Mouse (Mus musculus): ENCODE data around the gene 3300002I08Rik. TPM values are rescaled to one million over a fixed set of nuclear protein-coding genes. Genes with fewer than 3 reads are reported as not detected.
"Not testable (repeated sequence)": the region's sequence is repeated elsewhere in the genome, so short reads cannot be mapped to it uniquely, and the experiment has no call there.

Gene 3300002I08Rik
- total RNA-seq (2021) = 1 to 10 TPM; 8.6 to 9.5 TPM

DNA sequence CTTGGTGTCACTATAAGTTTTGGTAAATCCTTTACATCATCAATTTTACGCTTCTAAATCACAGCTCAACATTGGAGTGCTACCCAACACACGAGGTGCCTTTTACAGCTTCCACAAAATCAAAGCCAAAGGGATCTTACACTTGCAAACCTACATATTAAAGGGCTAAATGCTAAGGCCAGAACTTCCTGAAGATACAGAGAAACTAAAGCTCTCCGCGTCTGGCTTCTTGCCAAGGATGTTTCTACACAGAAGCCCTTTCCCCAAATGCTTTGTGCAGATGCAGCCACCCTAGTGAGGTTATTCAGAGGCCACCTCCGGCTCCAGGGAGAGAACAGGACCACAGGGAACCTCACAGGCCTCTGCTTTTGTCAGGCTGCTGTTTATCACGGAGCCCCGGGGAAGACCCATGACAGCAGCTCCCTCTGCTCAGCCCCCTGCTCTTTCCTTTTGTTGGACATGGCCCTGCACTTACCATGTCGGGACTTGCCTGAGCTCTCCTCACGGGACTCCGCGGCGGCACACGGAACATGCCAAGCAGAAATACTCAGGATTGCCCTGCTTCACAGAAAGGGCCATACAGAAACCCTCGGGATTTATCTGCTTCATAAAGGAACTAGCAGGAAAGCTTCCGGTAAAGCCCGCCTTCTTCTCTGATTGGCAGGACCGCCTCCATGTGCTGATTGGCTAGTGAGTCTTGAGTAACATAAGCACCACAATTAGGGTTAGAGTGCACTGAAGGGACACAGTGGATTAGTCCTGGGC is at the start of gene 3300002I08Rik:
Gene 3300002I08Rik, minus strand, starts transcription at position 653 of the 765 bp plus-strand sequence.
- DNase-seq (ENCODE audit: low spot score in 2 of 2) = peak; percentile 80 to 87
- intact Hi-C loops (cut with DNase I) = loop anchor here (5.0 kb wide), 1 partner anchor 50 kb away; no protein-coding TSS in a partner anchor

DNA sequence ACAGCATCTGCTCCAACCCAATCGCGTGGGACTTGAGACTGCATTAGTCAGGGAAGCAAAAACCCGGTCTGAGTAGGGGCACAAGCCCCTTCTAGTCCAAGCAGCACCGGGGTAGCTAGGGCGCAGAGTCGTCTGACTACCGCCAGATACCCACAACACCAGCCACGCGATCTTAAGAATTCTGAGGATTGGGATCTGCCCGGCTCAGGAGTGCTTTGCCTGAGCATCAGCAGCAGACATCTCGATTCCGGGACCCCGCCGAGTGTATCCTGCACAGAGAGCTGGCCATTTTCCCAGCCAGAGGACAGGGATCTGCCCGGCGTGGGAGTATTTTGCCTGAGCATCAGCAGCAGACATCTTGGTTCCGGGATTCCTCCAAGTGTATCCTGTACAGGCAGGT is 49.6 kb upstream of the 3300002I08Rik start:
- intact Hi-C loops (cut with DNase I) = not testable (repeated sequence)

DNA sequence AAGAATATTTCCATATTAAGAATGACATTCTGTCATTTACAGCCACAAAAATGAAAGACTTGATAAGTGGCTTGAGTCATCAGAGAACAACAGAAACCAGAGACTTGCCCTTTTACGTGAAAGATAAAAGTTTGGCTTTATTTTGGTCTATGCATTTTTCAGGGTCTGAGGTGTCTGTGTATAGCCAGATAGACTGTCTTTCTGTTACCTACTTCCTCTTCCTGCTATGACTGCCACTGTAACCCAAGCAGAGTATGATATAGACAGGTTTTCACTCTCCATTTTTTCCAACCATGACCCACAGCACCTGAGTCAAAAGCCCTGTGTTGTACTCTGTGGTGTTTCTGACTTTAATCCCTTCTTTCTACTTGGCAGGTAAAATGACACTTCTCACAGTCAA is 27.6 kb upstream of the 3300002I08Rik start:
- intact Hi-C loops (cut with DNase I) = no loop called here
- no peak for DNase-seq (ENCODE audit: low spot score in 2 of 2)

More for the DNA sequence above, 49.6 kb upstream of the 3300002I08Rik start:
- not testable (repeated sequence) for DNase-seq (ENCODE audit: low spot score in 2 of 2)

DNA sequence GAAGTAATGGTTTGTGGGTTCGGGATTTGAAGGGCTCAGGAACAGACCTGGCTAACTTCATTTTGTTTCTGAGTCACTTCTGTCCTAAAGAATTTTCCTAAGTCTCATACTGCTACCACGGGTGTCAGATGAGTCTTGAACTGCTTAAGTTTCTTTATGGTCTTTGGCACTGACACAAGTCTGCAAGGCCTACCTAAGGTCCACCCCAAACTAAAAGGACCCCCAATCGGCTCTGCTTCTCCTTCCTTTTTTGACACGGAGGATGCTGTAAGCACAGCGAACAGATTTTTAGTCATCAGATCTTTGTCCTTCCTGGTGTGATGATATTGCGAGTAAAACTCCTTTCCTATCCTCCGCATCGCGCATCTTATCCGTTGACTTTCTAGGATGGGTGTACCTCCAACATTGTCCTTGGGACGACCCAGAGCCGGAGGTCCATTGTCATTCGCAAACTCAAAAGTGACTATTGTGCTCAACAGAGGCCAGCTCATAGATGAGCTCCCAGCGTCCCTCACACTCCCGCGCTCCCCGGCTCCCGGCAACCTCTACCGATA is 23.1 kb upstream of the 3300002I08Rik start:
- DNase-seq (ENCODE audit: low spot score in 2 of 2); intact Hi-C loops (cut with DNase I): not testable (repeated sequence)

DNA sequence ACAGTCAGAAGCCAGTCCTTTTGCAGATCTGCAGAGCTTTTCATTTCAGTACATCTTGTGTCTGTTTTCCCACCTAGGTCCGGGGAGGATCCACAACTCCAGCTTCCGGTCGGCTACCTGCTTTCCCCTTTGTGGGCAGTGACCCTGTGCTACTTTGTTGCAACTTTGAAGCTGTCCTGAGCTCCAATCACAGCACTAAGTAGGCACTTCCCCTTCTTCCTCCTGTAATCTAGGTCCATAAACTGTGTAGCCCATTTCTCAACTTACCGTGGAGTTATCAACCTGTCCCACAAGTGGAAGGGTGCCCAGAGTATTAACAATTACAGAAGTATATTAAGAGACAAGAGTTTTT is 289 bp upstream of the 3300002I08Rik start:
- intact Hi-C loops (cut with DNase I) = loop anchor here (5.0 kb wide), 1 partner anchor 51 kb away; no protein-coding TSS in a partner anchor
- no peak for DNase-seq (ENCODE audit: low spot score in 2 of 2)

DNA sequence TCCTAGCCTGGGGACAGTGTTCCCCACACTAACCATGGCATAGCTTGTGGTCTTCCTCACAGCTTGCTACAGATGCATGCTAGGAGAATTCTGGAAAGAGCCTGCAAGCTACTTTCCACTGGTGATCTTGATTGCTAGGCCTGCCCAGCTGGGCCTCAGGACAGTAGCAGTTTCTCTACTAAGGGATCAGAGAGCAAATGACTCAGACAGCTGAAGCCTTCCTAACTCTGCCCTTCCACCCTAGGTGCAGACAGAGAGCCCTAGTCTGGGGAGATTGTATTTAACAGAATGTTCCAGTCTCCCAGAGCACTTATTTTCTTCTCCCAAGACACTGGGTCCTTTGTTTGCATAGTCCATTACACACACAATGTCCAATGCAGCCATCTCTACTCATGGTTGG is 5.4 kb downstream of the 3300002I08Rik start:
- DNase-seq (ENCODE audit: low spot score in 2 of 2); intact Hi-C loops (cut with DNase I): not testable (repeated sequence)

DNA sequence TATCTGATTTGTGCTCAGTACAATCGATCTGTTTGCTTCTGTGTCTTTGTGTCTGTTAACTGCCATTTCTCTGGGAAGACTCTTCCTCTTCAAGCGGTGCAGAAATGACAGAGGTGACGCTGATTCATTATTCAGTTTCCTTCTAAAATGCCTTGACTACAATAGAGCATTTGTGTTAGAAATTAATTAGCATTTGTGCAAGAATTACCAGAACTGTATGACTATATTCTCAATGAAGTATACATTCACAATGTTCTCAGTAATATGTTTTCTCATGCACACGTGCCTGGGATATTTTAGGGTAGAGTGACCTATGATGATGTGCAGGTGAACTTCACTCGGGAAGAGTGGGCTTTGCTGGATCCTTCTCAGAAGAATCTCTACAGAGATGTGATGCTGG is 39.2 kb downstream of the 3300002I08Rik start, which contains the start of gene Gm10130:
Gene Gm10130, plus strand, starts transcription at position 301 of the 400 bp plus-strand sequence.
- DNase-seq (ENCODE audit: low spot score in 2 of 2) = no peak
- intact Hi-C loops (cut with DNase I) = loop anchor here (10.0 kb wide), 1 partner anchor 79 kb away; no protein-coding TSS in a partner anchor

DNA sequence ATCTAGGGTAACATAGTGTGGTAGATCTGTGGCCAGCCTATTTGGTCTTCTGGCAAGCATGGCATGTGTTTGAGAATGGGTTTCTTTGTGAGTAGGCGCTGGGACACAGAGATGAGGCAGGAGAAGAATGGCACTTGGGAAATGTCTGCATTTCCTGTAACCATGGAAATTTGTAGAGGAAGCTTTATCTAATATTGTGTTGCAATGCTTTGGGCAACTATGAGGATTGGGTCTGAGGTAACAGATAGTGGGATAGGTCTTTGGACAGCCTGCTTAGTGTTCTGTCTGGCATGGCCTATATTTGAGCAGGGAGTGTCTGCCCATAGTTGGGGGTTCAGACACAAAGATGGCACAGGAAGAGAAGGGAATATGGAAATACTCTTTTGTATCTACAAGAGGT is 43.6 kb downstream of the 3300002I08Rik start:
- intact Hi-C loops (cut with DNase I) = no loop called here
- DNase-seq (ENCODE audit: low spot score in 2 of 2) = no peak

DNA sequence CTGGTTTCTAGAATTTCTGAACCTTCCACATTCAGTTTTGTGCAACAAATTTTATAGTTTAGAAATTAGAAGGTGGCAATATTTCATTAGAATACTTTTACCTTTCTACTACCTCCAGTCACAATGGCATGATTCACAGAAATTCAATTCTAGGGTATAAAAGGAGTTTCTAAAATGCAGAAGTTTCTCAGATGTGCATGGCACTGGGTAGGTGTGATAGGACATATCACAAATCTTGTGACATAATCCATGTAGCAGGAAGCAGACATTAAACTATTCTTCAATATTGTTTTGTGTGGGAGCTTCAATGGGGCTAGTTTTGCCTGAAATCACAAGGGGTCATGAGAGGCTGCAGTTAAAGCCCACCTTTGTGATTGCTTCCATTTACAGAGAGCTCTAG is 46.4 kb downstream of the 3300002I08Rik start:
- DNase-seq (ENCODE audit: low spot score in 2 of 2) = no peak
- intact Hi-C loops (cut with DNase I) = no loop called here

DNA sequence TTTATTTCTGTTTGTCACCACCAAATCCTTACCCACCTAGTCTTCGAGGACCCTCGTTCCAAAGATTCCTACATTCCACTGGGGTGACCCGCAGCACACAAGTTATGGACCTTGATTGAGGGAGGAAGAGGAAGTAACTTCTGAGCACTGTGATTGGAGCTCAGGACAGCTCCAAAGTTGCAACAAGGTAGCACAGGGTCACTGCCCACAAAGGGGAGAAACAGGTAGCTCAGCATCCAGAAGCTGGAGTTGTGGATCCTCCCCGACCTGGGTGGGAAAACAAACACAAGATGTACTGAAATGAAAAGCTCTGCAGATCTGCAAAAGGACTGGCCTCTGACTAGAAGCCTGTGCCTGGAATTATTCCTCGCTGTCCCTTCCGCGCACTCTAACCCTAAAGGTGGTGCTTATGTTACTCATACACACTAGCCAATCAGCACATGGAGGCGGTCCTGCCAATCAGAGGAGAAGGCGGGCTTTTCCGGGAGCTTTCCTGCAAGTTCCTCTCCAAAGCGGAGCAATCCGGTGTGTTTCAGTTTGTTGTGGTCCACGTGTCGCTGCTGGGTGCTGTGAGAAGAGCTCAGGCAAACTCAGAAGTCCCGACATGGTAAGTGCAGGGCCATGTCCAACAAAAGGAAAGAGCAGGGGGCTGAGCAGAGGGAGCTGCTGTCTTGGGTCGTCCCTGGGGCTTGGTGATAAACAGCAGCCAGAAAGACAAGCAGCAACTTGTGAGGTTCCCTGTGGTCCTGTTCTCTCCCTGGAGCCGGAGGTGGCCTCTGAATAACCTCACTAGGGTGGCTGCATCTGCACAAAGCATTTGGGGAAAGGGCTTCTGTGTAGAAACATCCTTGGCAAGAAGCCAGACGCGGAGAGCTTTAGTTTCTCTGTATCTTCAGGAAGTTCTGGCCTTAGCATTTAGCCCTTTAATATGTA is 51.3 kb downstream of the 3300002I08Rik start:
- DNase-seq (ENCODE audit: low spot score in 2 of 2) = peak; percentile 82 to 87
- intact Hi-C loops (cut with DNase I) = loop anchor here (5.0 kb wide), 1 partner anchor 51 kb away; the partner anchor contains the start of gene 3300002I08Rik

DNA sequence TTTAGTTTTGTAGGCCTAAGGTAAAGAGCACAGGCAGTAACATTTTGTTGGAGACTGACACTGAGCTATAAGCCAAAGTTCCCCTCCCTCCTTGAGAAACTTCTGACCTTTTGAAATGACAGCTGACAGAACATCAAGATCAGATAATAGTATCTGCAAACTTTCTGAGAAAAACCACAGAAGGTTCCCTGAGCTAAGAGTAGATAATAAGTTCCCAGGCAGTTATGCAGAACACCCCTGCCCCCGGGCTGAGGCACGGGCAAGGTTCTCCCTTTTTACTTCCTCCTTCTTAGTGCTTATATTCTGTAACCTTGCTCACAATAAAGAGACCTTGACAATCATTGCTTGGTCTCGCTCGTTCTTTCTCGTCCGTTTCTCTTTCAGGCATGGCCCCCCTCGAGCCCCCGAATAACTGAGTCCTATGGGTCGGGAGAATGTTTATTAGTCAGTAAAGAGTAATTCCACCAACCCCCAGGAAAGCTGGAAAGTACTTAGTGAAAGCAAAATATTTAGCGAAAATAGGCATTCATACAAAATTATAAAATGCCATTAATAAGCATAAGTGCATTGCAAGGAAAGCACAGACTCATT is 55.3 kb downstream of the 3300002I08Rik start:
- DNase-seq (ENCODE audit: low spot score in 2 of 2) = no peak
- intact Hi-C loops (cut with DNase I) = no loop called here

DNA sequence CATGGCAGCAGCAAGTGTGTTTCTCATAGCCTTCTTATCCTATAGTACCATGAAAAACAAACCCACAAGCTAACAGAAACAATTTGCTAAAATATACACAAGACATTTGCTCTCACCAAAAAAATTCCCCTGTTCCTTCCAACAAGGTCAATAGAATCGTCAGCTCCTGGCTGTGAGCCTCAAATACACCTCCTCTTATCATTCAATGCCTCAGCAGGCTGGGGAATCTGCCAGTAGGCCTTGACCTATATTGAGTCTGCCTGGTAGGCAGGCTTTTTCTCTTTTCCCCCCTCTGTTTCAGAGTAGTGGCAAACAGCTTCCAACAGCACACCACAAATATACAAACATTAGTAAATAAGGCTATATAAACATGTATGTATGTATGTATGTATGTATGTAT is 63.5 kb downstream of the 3300002I08Rik start:
- intact Hi-C loops (cut with DNase I) = no loop called here
- DNase-seq (ENCODE audit: low spot score in 2 of 2) = no peak

DNA sequence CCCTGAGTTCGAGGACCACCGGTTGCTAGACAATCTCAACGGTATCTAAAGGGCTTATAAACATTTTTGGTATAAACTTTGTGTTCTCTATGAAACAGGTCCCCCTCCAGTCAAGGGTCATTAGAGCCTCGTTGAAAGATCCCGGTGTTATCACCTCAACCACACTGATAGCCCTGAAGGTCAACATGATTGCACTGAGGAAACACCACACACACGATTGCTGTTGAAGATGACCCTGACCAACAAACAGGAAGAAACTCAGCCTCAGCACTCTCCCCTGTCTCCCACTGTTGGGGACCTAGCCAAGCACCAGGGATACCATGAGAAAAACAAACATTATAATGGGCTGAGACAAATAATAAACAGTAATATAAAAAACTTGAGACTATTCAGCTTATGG is 68.9 kb downstream of the 3300002I08Rik start:
- DNase-seq (ENCODE audit: low spot score in 2 of 2) = no peak
- intact Hi-C loops (cut with DNase I) = no loop called here

Other genes with a start within 250 kb of the 3300002I08Rik start
- gene Zfp120, start 226.1 kb downstream of the 3300002I08Rik start, total RNA-seq (2021) = 1 to 10 TPM; 9.2 to 9.5 TPM
- gene Gm10770, start 183.1 kb downstream of the 3300002I08Rik start, total RNA-seq (2021) = not detected
- gene Gm14139, start 181.0 kb downstream of the 3300002I08Rik start, total RNA-seq (2021) = not detected
- gene Zfp937, start 144.7 kb downstream of the 3300002I08Rik start, total RNA-seq (2021) = 1 to 10 TPM; 9.0 to 9.8 TPM
- gene Gm21994, start 107.2 kb downstream of the 3300002I08Rik start, total RNA-seq (2021) = 1 to 10 TPM; 7.2 to 8.3 TPM
- under 1 TPM in 1 of 2 experiments, not detected in 1; 0.25 TPM for gene Gm14124, start 105.2 kb downstream of the 3300002I08Rik start, total RNA-seq (2021)
- gene Gm10130, start 39.1 kb downstream of the 3300002I08Rik start, total RNA-seq (2021) = 1 to 10 TPM; 2.4 to 2.9 TPM
- gene Zfp442, start 88.7 kb upstream of the 3300002I08Rik start, total RNA-seq (2021) = 1 to 10 TPM; 6.3 to 9.0 TPM
- under 1 TPM; 0.14 to 0.22 TPM for gene Zfp345, start 122.3 kb upstream of the 3300002I08Rik start, total RNA-seq (2021)
- gene Cst7, start 207.7 kb upstream of the 3300002I08Rik start, total RNA-seq (2021) = not detected
- 10 to 100 TPM; 46.2 to 62.4 TPM for gene Apmap, start 245.8 kb upstream of the 3300002I08Rik start, total RNA-seq (2021)

Data from left cerebral cortex, postnatal 36 days (tissue).